Mouse (Mus musculus) ES-E14 (cell line): ENCODE data around the gene Eef1g. TPM values are rescaled to one million over a fixed set of nuclear protein-coding genes. Genes with fewer than 3 reads are reported as not detected.
A peak's percentile ranks its signal among the peaks of the same experiment; 100 is the strongest.

Source experiments
- DNase-seq: peaks from one replicate; pipeline ENCODE4 v3.0.0-alpha.2; 2013; ENCODE audit warnings: low read depth, low spot score
- H3K27ac ChIP-seq: 2 replicates; pipeline ENCODE4 v1.5.1; 2012; ENCODE audit warnings: low read depth, mild to moderate bottlenecking, low read length, moderate library complexity, mixed read lengths; ENCODE audit not compliant: poor library complexity, insufficient read depth, severe bottlenecking
- H3K36me3 ChIP-seq: 2 replicates; pipeline ENCODE4 v1.6.1; 2012; ENCODE audit warnings: mild to moderate bottlenecking, low read length, moderate library complexity, mixed read lengths; ENCODE audit not compliant: control insufficient read depth, poor library complexity, insufficient read depth, severe bottlenecking
- H3K4me1 ChIP-seq, 2 experiments: fragments of 150-350 bp in 1 of 2; sonication (generic) in 1 of 2; 2 replicates each; pipeline ENCODE4 v1.6.1; 2012; ENCODE audit warnings: low read length in 2 of 2, mild to moderate bottlenecking in 1 of 2, mixed read lengths in 1 of 2; ENCODE audit not compliant: control insufficient read depth in 2 of 2, insufficient read depth in 2 of 2, poor library complexity in 1 of 2
- H3K4me3 ChIP-seq, 2 experiments: fragments of 150-350 bp in 1 of 2; sonication (generic) in 1 of 2; 2 replicates each; pipeline ENCODE4 v1.5.1; 2012; ENCODE audit warnings: low read length in 2 of 2, low read depth in 1 of 2, mild to moderate bottlenecking in 1 of 2, mixed read lengths in 1 of 2; ENCODE audit not compliant: insufficient read depth in 1 of 2, poor library complexity in 1 of 2, severe bottlenecking in 1 of 2
- H3K9ac ChIP-seq: 2 replicates; pipeline ENCODE4 v1.6.1; 2012; ENCODE audit warnings: low read depth, mild to moderate bottlenecking, low read length, mixed read lengths; ENCODE audit not compliant: poor library complexity, insufficient read depth, severe bottlenecking
- H3K9me3 ChIP-seq: fragments of 150-350 bp; sonication (generic); 2 replicates; pipeline ENCODE4 v1.6.1; 2012; ENCODE audit warnings: low read depth, mild to moderate bottlenecking, low read length; ENCODE audit not compliant: control insufficient read depth, insufficient read depth
- CHD2 ChIP-seq: IDR thresholded peaks from 2 replicates; pipeline ENCODE4 v1.6.1; 2014; ENCODE audit warnings: mild to moderate bottlenecking, low read depth, low read length, inconsistent platforms
- HCFC1 ChIP-seq: IDR thresholded peaks from 2 replicates; pipeline ENCODE4 v1.6.1; 2012; ENCODE audit warnings: low read length, inconsistent platforms, borderline replicate concordance; ENCODE audit not compliant: insufficient read depth
- MAFK ChIP-seq: IDR thresholded peaks from 2 replicates; pipeline ENCODE4 v1.6.1; 2014; ENCODE audit warnings: mild to moderate bottlenecking, low read depth, low read length, inconsistent platforms; ENCODE audit not compliant: insufficient read depth
- ZC3H11A ChIP-seq: IDR thresholded peaks from 2 replicates; pipeline ENCODE4 v1.6.1; 2012; ENCODE audit warnings: low read depth, mild to moderate bottlenecking, inconsistent platforms, low read length, borderline replicate concordance
- ZNF384 ChIP-seq: IDR thresholded peaks from 2 replicates; pipeline ENCODE4 v1.6.1; 2012; ENCODE audit warnings: low read depth, low read length, inconsistent platforms
- in situ Hi-C, 2 experiments: fragments of 600-800 bp; cut with MboI; formaldehyde crosslinking; loops; one replicate each; pipeline ENCODE4 v1.15.1; 2025; ENCODE audit warnings: low sequenced_read_pairs in 2 of 2, inconsistent platforms in 1 of 2; ENCODE audit not compliant: unreplicated experiment in 2 of 2
- total RNA-seq: library from RNA; depleted of rRNA; stranded (reverse); fragments of 300-350 nt; gene quantifications from 2 replicates; pipeline ENCODE4 v1.2.3, GENCODE M21; 2012

Gene Eef1g
- total RNA-seq, 1 experiment = 1,417 TPM

DNA sequence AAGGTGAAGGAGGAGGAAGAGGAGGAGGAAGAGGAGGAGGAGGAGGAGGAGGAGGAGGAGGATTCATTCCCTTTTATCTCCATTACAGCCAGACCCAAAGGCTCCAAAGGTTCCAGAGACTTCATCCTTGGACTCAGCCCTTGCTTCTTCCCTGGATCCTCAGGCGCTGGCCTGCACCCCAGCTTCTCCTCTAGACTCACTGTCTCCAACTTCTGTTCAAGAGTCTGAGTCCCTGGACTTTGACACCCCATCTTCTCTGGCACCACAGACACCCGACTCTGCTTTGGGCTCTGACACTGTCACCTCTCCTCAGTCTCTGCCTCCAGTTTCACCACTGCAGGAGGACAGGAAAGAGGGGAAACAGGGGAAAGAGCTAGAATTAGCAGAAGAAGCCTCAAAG is 4.6 kb upstream of the Eef1g start:
- DNase-seq = no peak
- Histone ChIP-seq H3K9me3 (no peaks in the 10 kb centered on the region), H3K4me1 (peaks cover 0 to 6% of the 10 kb centered on the region in 2 experiments; a peak in 1 of 4 replicates), H3K9ac (no peak overlapping the region), H3K36me3 (peaks cover 46% of the 10 kb centered on the region), H3K27ac (no peak overlapping the region), H3K4me3 (no peak overlapping the region)
- in situ Hi-C loops = no loop called here
- TF ChIP-seq CHD2 = no peak
- TF ChIP-seq ZC3H11A = no peak
- no peak for TF ChIP-seq HCFC1
- TF ChIP-seq MAFK = no peak
- no peak for TF ChIP-seq ZNF384

GRCm38 (mm10) chr19:8965075-8965474 is 1.8 kb upstream of the Eef1g start:
- Histone ChIP-seq H3K4me1 (peaks cover 0 to 6% of the 10 kb centered on the region in 2 experiments; a peak in 1 of 4 replicates), H3K9me3 (no peaks in the 10 kb centered on the region), H3K27ac (no peak overlapping the region), H3K36me3 (peaks cover 58% of the 10 kb centered on the region), H3K4me3 (no peak overlapping the region), H3K9ac (no peak overlapping the region)
- in situ Hi-C loops = no loop called here
- TF ChIP-seq CHD2 (no peak), ZNF384 (no peak), ZC3H11A (no peak), HCFC1 (no peak), MAFK (no peak)
- DNase-seq = no peak

GRCm38 (mm10) chr19:8965771-8966170 is 1.1 kb upstream of the Eef1g start:
- DNase-seq = no peak
- peaks cover 0 to 8% of the 10 kb centered on the region in 2 experiments; a peak in 1 of 4 replicates for H3K4me1 ChIP-seq
- peak overlapping the region; percentile 2 for H3K27ac ChIP-seq
- TF ChIP-seq ZC3H11A (no peak), HCFC1 (no peak), CHD2 (no peak), MAFK (no peak), ZNF384 (no peak)
- H3K36me3 ChIP-seq = peaks cover 65% of the 10 kb centered on the region
- no peaks in the 10 kb centered on the region for H3K9me3 ChIP-seq
- peak overlapping the region; percentile 23 for H3K9ac ChIP-seq
- in situ Hi-C loops = no loop called here
- peak overlapping the region; percentile 74 to 85; a peak in 3 of 4 replicates for H3K4me3 ChIP-seq

- no peak for DNase-seq
- in situ Hi-C loops = no loop called here
- Histone ChIP-seq H3K4me1 (peaks cover 0 to 9% of the 10 kb centered on the region in 2 experiments; a peak in 1 of 4 replicates), H3K27ac (peak overlapping the region; percentile 97), H3K36me3 (peaks cover 70% of the 10 kb centered on the region), H3K9ac (peak overlapping the region; percentile 90), H3K9me3 (no peaks in the 10 kb centered on the region), H3K4me3 (peak overlapping the region; percentile 74 to 85)
- TF ChIP-seq CHD2 (no peak), ZC3H11A (no peak), HCFC1 (no peak), MAFK (no peak), ZNF384 (no peak)
Observed at GRCm38 (mm10) chr19:8966198-8966589, 647 bp upstream of the Eef1g start.

- Histone ChIP-seq H3K9me3 (no peaks in the 10 kb centered on the region), H3K4me3 (peak overlapping the region; percentile 76 to 82), H3K27ac (peak overlapping the region; percentile 88), H3K4me1 (peaks cover 0 to 10% of the 10 kb centered on the region in 2 experiments; a peak in 1 of 4 replicates), H3K9ac (peak overlapping the region; percentile 90), H3K36me3 (peaks cover 72% of the 10 kb centered on the region)
- TF ChIP-seq MAFK (no peak), ZC3H11A (no peak), ZNF384 (no peak), HCFC1 (no peak), CHD2 (no peak)
- no peak for DNase-seq
- in situ Hi-C loops = no loop called here
Observed at GRCm38 (mm10) chr19:8967373-8967743, 517 bp downstream of the Eef1g start.
